Mouse (Mus musculus) lung, postnatal 0 days (tissue): ENCODE measurements around the gene Gm11444.

Experiments used
- CTCF ChIP-seq: IDR thresholded peaks from 2 replicates; pipeline ENCODE4 v1.5.1; 2016; ENCODE audit warnings: antibody characterized with exemption, mild to moderate bottlenecking
- EP300 ChIP-seq: IDR thresholded peaks from 2 replicates; pipeline ENCODE4 v1.6.1; 2016; ENCODE audit warnings: antibody characterized with exemption, mild to moderate bottlenecking, control low read depth

GRCm38 (mm10) chr11:85835001-85835752 lies 15.0 kb downstream of the Gm11444 start:
- TF ChIP-seq EP300 (no peak), CTCF (no peak)
